Mouse (Mus musculus) heart, adult 2 months (tissue): ENCODE results near the gene Epas1.

Experiments
- CTCF ChIP-seq: fragments of 200-600 bp; IDR thresholded peaks from 2 replicates; pipeline ENCODE4 v1.8.1; 2022; ENCODE audit warnings: antibody characterized with exemption, mild to moderate bottlenecking, moderate library complexity
- EP300 ChIP-seq: fragments of 200-500 bp; IDR thresholded peaks from 2 replicates; pipeline ENCODE4 v1.6.1; 2011; ENCODE audit warnings: low read depth, low read length, control low read depth; ENCODE audit not compliant: insufficient read depth
- POLR2A ChIP-seq: fragments of 200-500 bp; IDR thresholded peaks from 2 replicates; pipeline ENCODE4 v1.6.1; 2011; ENCODE audit warnings: mild to moderate bottlenecking, low read depth, low read length, control low read depth; ENCODE audit not compliant: insufficient read depth

DNA sequence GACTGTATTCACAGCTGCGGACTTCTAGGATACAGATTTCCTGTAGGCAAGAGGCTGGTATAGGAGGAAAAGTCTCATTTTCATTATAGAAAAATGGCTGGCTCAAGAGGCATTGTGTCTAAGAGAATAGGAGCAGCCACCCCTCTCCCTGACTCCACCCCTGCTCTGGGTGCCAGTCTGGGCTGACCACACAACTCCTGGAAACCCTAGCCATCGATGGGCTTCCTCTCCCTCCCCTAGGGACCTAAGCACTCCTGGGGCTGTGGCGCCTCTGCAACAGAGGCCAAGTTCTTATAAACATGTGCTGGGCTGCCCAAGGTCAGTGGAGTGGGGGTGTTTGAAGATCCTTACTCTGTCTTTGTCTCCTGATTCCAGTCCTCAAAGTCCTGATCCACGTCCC is 19.9 kb upstream of the Epas1 start:
- TF ChIP-seq POLR2A (0 out of 2 replicates have a peak, but pooled peaks have one; percentile 15), CTCF (no peak), EP300 (peak; percentile 86)
